Mouse (Mus musculus) thymus, adult 18-20 months (tissue): ENCODE data around the gene Ninj1.

ENCODE experiments used
- DNase-seq, 2 experiments: peaks; one replicate each; pipeline ENCODE4 v3.0.0; 2022; ENCODE audit warnings: mixed read lengths in 2 of 2

The Ninj1 gene

DNA sequence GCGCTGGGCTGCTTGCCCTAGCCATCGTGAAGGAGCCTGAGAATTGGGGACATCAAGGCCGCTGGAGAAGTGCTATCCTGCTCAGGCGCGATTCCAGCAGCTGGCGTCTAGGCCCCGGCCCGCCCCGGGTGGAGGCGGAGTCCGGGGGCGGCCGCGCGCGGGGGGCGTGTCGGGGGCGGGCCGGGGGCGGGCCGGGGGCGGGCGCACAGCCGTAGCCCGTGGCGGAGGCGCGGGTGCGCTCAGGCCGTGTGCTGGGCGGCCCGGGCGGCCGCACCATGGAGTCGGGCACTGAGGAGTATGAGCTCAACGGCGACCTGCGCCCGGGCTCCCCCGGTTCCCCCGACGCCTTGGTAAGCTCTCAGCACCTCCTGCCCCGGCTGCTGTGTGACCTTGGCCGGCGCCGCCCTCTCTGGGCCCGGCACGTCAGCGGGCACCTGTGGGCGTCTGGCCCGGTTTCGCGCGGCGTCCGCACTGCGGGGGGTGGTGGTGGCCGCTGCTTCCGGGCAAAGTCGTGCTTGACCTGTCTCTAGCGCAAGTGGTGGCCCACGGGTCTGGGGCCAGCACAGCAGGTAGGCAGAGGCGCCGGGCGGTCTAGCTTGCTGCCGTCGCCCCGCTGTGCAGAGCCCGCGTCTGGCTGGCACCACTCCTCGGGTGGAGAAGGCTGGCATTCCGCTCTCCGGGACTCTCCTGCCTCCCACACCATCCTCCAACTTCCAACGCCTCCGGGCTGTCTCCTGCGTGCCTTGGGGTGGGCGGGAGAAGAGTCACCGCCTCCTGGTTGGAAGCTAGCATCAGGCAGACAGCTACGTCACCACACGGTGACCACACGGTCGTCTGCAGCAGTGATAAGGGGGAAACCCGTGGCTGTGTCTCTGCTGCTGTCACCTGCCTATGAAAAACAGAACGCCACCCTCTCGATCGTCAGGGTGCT lies at the start of gene Ninj1:
Gene Ninj1 (plus strand): TSS at position 198 of the 931 bp plus-strand sequence.
- DNase-seq: peak; percentile 62 to 65

DNA sequence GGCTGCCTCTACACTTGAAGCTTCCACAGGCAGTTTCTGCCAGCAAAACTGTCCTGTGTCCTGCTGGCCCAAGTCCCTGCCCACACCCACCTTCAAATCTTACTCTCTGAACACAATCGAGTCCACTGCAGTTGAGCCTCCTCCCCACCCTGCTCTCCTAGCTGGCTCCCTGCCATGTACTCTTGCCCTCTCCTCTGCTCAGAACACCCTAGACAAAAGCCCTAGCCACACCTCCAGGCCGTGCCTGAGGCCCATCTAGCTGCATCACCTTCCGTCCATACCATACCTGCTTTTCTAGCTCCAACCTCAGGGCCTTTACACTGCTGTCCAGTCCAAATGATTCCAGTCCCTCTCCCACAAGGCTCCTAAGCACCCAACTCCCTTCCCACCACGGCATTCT lies 46.7 kb upstream of the Ninj1 start:
- DNase-seq: no peak

DNA sequence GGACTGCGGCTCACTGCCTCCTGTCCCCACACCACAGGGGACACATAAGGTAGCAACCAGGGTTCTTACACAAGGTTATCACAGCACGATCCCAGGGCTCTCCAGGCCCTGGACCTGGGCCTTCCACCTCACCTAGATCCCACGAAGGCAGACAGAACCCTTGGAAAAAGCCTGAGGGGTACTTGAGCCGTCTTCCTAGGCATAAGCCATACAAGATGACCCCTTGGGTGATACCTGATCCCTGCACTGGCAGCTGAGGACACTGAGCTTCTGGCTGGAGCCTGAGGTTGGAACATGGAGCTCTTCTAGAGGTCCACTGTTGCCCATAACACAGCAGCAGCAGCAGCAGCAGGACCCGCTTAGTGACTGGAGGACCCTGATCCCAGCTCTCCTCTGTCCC lies 44.9 kb upstream of the Ninj1 start:
- DNase-seq: no peak

DNA sequence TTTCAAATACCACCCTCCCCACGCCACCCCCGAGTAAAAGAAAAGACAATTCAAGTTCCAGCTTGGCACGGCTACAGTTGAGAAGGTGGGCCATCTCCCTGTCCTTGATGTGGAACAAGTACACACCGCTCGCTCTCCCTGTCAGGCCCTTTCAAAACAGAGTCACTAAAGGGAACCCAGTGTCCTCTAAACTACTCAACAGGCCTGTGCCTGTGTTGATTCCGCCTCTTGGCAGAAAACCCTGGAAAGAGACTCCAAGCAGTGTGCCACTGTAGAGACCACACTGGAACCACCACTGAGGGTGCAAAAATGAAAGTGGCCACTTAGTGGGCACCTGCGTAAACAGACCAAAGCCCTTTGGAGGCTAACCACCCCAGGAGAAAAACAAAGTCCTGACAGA lies 44.0 kb upstream of the Ninj1 start:
- DNase-seq: no peak

DNA sequence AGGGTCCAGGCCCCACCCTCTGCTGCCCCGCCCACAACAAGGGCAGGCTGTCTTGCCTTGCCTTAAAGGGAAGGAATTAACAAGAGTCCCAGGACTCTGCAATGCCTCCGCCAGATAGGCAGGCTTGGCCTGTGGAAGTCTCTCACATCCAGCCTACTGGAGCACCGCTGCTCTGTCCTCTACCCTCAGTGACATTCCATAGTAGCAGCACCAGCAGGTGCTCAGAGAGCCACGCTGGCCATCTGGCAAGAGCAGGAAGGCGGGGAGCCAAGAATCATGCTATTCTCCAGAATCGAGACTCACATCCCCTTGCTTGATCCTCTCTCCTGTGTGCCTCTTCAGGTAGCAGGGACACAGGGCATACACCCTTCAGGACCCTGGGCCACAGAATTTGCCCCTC lies 42.8 kb upstream of the Ninj1 start:
- no peak for DNase-seq

DNA sequence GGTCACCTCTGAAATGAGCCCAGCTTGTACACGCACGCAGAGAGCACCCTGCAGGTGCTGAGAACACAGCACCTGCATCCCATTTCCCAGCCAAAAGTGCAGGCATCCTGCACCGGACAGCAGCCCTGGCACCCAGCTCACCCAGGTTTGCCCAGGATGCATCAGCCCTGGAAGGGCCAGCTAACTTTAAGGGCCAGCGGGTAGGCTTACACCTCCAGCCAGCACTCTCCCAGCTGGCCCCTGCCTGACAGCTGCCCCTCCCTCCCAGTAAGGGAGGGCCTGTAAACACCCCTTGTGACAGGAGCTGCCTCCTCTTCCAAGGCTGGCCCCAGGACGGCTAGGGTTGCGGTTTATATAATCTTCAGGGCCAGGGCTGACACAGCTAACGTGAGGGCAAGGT lies 41.9 kb upstream of the Ninj1 start:
- no peak for DNase-seq

DNA sequence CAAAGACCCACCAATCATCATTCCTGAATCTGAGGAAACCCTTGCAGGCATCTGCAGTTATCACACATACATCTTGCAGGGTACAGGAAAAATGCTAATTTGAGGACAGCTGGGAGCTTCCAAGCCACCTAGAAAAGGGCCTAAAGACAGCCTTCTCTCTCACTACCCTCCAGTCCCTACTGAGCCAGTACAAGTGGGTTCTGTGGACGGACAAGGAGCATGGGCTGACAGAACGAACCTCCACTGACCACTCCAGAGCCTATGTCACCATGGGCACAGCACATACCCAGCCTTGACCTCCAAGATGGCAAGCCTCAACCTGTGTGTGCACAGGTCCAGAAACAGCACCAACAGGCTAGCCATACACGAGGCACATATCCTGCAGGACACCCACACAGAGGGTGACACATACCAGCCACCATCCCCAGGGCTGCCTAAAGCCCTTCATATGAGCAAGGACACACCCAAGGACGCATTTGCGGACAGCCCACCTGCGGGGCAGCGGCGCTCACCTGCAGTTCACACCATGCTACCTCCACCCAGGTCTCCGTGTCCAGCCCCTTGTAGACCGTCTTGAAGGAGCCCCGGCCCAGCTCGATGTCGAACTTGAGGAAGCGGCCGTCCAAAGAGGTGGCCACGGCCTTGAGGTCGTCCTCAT lies 41.1 kb upstream of the Ninj1 start:
- DNase-seq: no peak

DNA sequence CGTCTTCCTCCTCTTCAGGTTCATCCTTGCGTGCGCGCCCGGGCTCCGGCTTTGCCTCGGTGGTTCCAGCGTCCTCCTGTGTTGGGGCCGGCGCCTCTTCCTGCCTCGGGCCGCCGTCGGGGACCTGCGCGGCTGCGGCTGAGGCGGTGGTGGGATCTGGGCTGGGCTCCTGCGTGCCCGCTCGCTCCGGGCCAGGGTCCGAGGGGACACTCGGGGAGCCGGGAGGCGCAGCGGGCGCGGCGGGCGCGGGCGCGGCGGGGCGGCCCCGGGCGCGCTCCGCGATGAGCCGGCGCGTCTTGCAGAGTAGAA lies 40.6 kb upstream of the Ninj1 start:
- DNase-seq: no peak

DNA sequence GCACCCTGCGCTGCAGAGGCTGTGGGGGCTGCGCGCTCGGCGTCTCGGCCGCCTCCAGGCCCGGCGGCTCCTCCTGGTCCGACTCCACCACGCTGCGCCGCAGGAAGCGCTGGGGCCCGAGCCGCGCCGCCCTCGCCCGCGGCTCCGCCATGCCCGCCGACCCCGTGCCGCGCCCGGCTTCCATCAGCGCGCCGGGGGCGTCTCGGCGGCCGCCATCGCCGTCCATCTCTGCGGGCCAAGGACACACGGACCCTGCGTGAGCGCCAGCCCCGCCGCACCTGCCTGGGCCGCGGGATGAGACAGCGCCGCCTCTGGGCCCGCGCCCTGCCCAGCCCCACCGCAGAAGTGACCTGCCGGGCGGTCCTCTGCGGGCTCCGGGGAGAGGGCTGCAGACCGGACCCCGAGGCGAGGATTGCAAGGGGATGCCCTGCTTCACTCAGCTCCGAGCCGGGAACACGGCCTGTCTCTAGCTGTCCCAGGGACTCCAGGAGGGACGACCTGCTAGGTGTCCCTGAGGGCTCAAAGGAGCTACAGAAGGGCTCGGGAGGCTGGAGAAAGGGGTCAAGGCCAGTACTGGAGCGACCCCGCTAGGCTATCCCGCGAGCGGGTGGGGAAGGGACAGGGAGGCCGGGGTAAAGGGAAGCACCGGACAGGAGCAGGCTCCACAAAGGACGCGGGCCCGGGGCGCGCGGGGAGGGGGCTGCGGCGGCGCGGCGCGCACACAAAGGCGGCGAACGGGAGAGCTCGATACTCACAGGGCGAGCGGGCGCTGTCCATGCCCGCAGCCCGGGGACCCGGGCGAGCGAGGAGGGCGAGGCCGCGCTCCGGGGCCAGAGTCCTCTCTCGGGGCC lies 40.1 kb upstream of the Ninj1 start:
- DNase-seq: no peak

DNA sequence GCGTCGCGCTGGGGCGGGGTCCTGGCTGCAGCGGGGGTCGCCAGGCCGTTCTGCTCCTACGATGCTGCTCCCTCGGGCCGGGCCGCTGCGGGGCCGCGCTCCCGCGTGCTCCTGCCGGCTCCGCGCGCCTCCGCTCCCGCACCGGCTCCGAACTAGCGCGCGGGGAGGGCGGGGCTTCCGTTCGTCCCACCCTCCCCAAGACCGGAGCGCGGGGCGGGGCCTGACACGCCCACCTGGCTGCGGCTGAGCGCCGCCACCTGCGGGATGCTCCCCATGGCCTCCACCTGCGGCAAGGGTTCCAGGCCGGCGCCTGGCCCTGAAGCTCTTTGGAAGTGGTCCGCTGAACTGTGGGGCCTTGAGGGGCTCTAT lies 39.4 kb upstream of the Ninj1 start, which contains the start of gene Wnk2:
Gene Wnk2 (minus strand): TSS at position 157 of the 369 bp plus-strand sequence.
- peak; percentile 49 to 50 for DNase-seq

DNA sequence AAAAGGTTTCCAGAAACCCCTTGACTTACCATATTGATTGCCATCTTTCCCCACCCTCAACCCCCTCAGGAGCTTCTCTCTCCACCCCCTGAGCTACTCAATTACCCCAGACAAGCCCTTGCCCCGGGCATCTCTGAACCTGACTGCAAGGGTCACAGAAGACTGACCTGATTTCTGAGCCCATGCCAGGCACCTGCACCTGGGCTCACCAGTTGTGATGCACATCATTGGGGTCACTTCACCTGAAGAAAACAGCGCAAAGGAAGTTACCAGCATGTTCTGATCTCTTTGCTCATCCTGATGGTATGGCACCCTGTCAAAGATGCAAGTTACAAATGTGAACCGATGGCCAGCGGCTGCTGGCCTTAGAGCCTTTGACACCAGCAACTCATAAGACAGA lies 38.6 kb upstream of the Ninj1 start:
- DNase-seq: no peak

DNA sequence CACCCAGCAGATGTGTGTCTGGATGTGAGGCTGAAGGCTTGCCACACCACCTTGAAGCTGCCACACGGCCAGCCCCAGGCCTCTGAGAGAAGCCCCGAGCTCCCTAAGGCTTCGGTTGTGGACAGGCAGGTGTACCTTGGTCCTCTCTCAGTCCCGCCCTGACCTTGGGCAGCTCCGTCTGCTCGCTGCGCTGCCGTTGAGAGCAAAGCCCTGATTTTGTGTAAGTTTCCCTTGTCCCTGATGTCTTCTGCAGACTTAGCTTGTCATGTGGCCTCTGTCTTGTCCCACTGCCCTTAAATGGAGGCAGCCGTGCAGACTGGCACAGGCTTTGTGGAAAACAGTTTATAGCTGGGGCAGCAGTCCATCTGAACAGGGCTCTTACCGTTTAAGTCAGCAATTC lies 33.3 kb upstream of the Ninj1 start:
- no peak for DNase-seq

DNA sequence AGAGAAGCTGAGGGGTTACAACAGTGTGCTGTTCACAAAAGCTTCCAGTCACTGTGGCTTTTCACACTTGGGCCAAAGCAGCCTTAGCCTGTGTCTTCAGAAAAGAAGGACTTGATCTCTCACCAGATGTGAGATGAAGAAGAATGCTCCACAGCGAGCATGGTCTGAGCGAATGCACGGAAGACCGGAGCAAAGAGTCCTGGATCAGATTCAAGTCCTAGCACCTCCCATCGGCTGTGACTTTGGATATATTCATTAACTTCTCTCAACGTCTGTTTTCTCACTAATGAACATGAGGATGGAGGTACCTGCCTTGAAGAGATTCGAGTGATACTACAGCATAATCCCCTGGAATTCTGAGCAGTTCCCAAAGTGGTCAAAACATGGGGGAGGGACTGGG lies 32.7 kb upstream of the Ninj1 start:
- no peak for DNase-seq

DNA sequence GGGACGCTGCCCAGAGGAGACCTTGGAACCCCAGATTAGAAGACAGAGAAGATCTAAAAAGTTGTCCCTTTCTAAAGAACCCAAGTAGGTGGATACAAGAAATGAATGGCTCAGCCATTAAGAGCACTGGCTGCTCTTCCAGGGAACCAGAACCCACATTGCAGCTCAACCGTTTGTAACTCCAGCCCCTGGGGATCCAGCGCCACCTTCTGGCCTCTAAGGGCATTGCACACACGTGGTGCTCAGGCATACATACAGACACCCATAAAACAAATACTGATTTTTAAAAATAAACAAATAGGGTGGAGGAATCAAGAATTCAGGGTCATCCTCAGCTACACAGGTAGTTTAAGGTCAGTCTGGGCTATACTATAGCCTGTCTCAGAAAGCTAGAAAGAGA lies 30.6 kb upstream of the Ninj1 start:
- no peak for DNase-seq

DNA sequence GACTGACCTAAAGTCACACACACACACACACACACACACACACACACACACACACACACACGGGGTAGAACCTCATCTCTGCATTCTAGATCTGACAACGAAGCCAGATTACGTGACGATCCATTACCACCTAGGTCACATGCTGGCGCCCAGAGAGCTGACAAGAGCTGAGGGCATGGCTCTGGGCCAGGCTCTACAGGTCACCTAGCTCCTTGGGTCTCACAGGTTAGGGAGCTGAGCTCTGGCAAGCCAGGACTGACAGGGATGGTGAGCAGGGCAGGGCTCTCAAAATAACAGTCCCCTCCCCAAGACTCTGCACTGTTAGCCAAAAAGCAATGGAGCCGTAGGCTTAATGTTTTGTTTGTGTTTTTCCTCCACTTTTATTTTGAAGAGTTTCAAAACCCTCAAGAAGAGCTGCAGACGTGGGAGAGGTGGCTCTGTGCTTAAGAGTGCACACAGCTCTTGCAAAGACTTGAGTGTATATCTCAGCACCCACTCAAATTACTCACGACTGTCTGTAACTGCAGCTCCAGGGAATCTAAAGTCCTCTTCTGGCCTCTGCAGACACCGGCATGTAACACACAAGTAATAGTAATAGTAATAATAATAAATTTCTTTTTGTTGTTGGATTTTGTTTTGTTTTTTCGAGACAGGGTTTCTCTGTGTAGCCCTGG lies 29.1 kb upstream of the Ninj1 start:
- no peak for DNase-seq

DNA sequence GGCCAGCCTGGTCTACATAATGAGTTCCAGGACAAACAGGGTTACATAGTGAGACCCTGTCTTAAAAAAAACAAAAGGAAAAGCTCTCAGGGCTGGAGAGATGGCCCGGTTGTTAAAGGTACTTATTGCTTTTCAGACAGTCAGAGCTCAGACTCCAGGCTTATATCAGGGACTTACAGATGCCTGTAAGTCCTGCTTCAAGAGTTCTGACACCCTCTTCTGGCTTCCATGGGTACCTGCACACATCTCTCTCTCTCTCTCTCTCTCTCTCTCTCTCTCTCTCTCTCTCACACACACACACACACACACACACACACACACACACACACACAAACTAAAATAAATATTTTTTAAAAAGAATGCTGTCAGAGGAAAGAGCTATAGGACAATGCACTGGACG lies 26.0 kb upstream of the Ninj1 start:
- no peak for DNase-seq

DNA sequence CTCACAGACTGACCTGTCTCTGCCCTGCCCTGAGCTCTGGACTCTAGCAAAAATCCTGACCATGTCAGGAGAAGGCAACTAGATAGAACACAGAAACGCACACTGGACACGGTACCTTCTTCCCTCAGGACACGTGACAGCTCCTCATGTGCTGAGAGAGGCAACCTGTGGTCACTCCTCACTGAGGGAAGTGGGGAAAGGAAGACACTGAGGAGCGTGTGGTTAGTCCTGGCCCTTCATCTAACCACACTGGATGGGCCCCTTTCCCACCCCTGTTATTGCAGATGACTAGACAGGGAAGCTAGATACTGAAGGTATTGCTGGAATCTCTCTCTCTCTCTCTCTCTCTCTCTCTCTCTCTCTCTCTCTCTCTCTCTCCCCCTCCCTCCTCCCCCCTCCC lies 24.6 kb upstream of the Ninj1 start:
- no peak for DNase-seq

DNA sequence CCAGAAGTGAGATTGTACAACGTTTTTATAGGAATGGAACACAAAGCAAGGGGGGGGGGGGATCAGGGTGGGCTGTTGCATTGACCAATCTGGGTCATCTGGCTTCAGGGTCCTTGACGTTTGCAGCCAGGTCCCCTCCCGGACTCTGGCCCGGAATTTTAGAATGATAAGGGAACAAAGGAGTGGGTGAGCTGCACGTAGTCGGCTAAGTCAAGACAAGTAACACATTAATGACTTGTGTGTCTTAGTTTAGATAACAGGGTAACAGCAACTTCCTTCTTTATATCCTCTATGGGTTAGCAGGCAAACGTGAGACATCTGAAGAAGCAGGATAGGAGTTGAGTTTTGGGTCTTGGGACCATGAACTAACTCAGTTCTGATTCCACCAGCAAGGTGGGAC lies 23.6 kb upstream of the Ninj1 start:
- no peak for DNase-seq

DNA sequence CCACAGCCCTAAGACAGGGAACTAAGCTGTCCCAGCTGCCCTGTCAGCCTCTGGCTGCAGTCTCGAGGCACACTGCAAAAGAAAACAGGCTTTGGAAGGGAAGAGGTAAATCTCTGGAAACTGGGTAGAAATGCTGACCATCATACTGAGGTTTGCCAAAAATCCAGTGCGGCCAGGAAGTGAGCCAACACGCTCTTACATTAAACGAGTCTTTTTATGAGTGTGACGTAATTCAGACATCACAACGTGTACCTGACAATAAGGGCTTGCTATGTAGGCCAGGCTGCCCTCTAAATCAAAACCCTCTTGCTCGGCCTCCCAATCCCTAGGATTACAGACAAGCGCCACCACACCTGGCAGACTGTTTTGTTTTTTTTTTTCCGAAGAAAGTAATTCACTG lies 20.2 kb upstream of the Ninj1 start:
- DNase-seq: no peak

DNA sequence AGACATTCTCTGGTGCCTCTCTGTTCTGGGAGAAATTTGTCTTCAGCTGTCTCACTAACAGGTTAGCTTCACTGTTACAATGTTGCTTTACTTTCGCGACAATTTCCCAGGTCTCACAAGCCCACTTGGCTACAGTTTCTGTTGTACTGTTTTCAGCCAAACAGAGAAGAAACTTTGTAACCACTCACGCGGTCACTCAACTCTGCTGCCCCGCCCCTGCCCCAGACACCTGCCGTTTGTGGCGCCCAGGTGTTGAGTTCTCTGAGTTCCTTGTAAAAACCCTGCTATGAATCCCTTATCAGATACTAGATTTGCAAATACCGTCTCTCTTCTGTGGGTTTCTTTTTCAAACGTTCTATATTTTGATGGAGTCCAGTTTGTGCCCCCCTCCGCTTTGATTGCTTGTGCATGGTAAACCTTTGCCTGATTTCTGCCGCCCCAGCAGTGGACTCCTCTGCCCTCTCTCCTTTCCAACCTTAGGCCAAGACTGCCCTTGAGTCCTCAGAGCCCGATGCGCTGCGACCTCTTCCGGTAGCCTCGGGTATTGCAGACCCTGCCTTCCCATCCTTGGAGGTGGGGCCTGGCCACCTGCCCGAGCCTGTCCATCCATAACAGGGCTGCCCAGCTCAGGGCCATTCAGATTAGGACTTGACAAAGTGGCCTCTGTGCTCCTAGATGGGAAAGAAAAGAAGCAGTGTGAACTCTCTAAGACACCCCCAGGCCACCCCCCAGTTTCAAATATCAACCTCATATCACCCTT lies 17.7 kb upstream of the Ninj1 start:
- peak; percentile 26 to 34 for DNase-seq

DNA sequence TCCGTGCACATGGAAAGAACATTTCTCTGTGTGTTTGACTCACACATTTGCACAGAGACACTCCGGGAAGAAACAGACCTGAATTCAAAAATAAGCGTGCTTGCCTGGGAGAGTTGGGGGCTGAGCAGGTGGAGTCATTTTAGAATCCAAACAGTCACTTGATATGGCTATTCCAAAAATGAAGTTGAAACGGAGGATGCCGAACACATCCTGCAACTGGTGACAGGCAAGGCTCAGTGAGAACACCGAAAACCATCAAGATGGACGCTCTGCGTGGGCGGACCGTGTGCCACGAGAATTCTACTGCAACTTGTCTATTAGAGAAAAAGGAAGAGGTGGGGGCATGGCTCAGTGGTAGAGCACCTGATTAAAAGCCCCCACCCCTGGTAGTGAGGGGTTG lies 16.7 kb upstream of the Ninj1 start:
- no peak for DNase-seq

DNA sequence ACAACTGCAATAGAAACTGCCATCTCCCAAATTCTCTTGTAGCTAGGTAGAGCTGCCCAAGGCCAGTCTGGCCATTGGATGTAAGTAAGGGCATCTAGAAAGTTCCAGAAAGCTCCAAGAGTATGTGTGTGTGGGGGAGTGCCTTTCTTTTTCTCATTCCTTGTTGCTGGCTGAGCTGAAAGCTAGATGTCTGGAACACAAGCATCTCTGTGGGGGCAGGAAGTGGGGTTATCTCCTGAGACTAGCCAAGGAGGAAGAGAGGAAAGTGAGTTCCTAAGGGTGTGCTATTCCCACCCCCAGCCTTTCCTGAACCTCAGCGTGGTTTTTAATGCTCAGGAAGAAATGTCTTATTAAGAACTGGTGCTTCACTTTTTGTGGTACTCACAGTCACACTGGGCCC lies 15.6 kb upstream of the Ninj1 start:
- no peak for DNase-seq
